Comparison of ENCODE assay signal across 8 mouse cellular contexts in the genomic region with DNA sequence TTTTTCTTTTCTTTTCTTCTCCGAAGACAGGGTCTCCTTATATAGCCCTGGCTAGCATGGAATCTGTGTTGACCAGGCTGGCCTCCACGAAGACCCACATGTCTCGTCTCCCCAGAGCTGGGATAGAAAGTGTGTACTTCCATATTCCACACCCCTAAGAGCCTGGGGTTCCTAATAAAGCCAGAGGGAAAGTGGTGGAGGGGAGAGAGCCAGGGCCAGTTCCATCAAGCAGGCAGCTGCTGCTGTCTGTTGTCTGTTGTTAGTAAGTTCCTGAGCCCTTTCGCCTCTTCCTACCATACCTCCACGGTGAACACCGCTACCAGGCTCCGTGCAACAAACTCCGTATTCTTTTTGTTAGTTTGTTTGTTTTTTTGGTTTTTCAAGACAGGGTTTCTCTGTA. TPM values are rescaled to one million over a fixed set of nuclear protein-coding genes. Genes with fewer than 3 reads are reported as not detected.
DNase-seq lines count a peak whose midpoint lies in the region; ATAC-seq and TF ChIP-seq lines count a peak whose summit lies in the region.

No protein-coding gene starts in this region.

- TF ChIP-seq POLR2A in MEL (IDR thresholded peaks at IDR 0.05; ENCODE audit: control insufficient read depth in 1 of 2, insufficient read depth in 1 of 2, low read depth in 1 of 2, low read length in 2 of 2, poor library complexity in 1 of 2) = no peak

- H3K27me3 ChIP-seq in kidney, embryonic 15.5 days = no peaks in the 10 kb centered on the region
- no peaks in the 10 kb centered on the region for H3K27me3 ChIP-seq in MEL (ENCODE audit: control insufficient read depth in 1 of 2, insufficient read depth in 2 of 2, low read length in 2 of 2)
- 0 out of 2 replicates have a peak, but pooled peaks cover 2% of the 10 kb centered on the region for H3K27me3 ChIP-seq in hindbrain, embryonic 11.5 days (ENCODE audit: control insufficient read depth, insufficient read depth, low read length)
- H3K27me3 ChIP-seq in midbrain, embryonic 12.5 days = peaks cover 31% of the 10 kb centered on the region

- no peak for DNase-seq in kidney, adult 11 months
- DNase-seq in MEL (ENCODE audit: low read depth, low spot score) = no peak
- no peak for DNase-seq in hindbrain, embryonic 11.5 days (ENCODE audit: low spot score)
- no peak for DNase-seq in adrenal gland, postnatal 4 days (ENCODE audit: low spot score in 2 of 2)
- DNase-seq in frontal cortex, postnatal 10 days (ENCODE audit: low spot score in 2 of 2) = no peak
- DNase-seq in frontal cortex, postnatal 25 days (ENCODE audit: low spot score in 2 of 2) = no peak

- H3K27ac ChIP-seq in kidney, embryonic 15.5 days = peak overlapping the region; percentile 95
- peak overlapping the region; percentile 94 for H3K27ac ChIP-seq in MEL (ENCODE audit: control insufficient read depth, low read depth, low read length)
- no peak overlapping the region for H3K27ac ChIP-seq in hindbrain, embryonic 11.5 days (ENCODE audit: low read depth, low read length)
- no peak overlapping the region for H3K27ac ChIP-seq in midbrain, embryonic 12.5 days (replicated peaks)

- TF ChIP-seq RAD21 in MEL (IDR thresholded peaks at IDR 0.05; ENCODE audit: low read depth, low read length) = no peak

- peak overlapping the region; percentile 43; the same call in 1 of the 2 replicates for H3K9ac ChIP-seq in kidney, embryonic 15.5 days
- H3K9ac ChIP-seq in MEL (ENCODE audit: control insufficient read depth, low read depth, low read length, poor library complexity, severe bottlenecking) = peak overlapping the region; percentile 75
- H3K9ac ChIP-seq in hindbrain, embryonic 11.5 days (ENCODE audit: low read depth, low read length) = no peak overlapping the region
- H3K9ac ChIP-seq in midbrain, embryonic 12.5 days (replicated peaks) = peak overlapping the region; percentile 48

- peak overlapping the region; percentile 45 for H3K4me3 ChIP-seq in kidney, embryonic 15.5 days (replicated peaks)
- H3K4me3 ChIP-seq in MEL (ENCODE audit: control insufficient read depth in 1 of 2, insufficient read depth in 1 of 2, low read depth in 2 of 2, low read length in 2 of 2) = peak overlapping the region; percentile 6 to 32; a peak in 2 of 4 replicates
- H3K4me3 ChIP-seq in hindbrain, embryonic 11.5 days (ENCODE audit: low read depth, low read length) = peak overlapping the region; percentile 27; the same call in 1 of the 2 replicates
- peak overlapping the region; percentile 30 for H3K4me3 ChIP-seq in midbrain, embryonic 12.5 days

- TF ChIP-seq EP300 in MEL (IDR thresholded peaks at IDR 0.05; ENCODE audit: low read depth in 1 of 2, low read length in 2 of 2) = no peak

- no peak for TF ChIP-seq CTCF in MEL (IDR thresholded peaks at IDR 0.05 in 2 of 3, conservative IDR thresholded peaks at IDR 0.05 in 1 of 3; ENCODE audit: control insufficient read depth in 1 of 3, insufficient read depth in 1 of 3, low read depth in 2 of 3, low read length in 3 of 3, poor library complexity in 1 of 3, severe bottlenecking in 1 of 3)

- no peak; the same call in 1 of the 2 replicates for ATAC-seq in kidney, embryonic 15.5 days (replicated peaks; ENCODE audit: low FRiP score)
- ATAC-seq in hindbrain, embryonic 11.5 days (ENCODE audit: low FRiP score) = no peak
- ATAC-seq in midbrain, embryonic 12.5 days (ENCODE audit: low FRiP score, low read depth) = no peak

- H3K36me3 ChIP-seq in kidney, embryonic 15.5 days = peaks cover 14% of the 10 kb centered on the region
- peaks cover 0 to 19% of the 10 kb centered on the region in 2 experiments; a peak in 2 of 4 replicates for H3K36me3 ChIP-seq in MEL (ENCODE audit: control insufficient read depth in 1 of 2, insufficient read depth in 2 of 2, low read length in 2 of 2)
- no peaks in the 10 kb centered on the region for H3K36me3 ChIP-seq in hindbrain, embryonic 11.5 days (ENCODE audit: control insufficient read depth, insufficient read depth, low read length)
- no peaks in the 10 kb centered on the region for H3K36me3 ChIP-seq in midbrain, embryonic 12.5 days

- peak overlapping the region; percentile 78 for H3K4me2 ChIP-seq in kidney, embryonic 15.5 days
- H3K4me2 ChIP-seq in hindbrain, embryonic 11.5 days (replicated peaks; ENCODE audit: low read depth, low read length) = peak overlapping the region; percentile 65
- H3K4me2 ChIP-seq in midbrain, embryonic 12.5 days (replicated peaks) = peak overlapping the region; percentile 54

- H3K9me3 ChIP-seq in kidney, embryonic 15.5 days (replicated peaks) = no peaks in the 10 kb centered on the region
- no peaks in the 10 kb centered on the region for H3K9me3 ChIP-seq in MEL (replicated peaks; ENCODE audit: insufficient read depth, low read length)
- H3K9me3 ChIP-seq in hindbrain, embryonic 11.5 days (ENCODE audit: control insufficient read depth, low read length) = no peaks in the 10 kb centered on the region
- H3K9me3 ChIP-seq in midbrain, embryonic 12.5 days = no peaks in the 10 kb centered on the region

- peaks cover 10% of the 10 kb centered on the region for H3K79me2 ChIP-seq in MEL (ENCODE audit: control insufficient read depth, insufficient read depth, low read length, poor library complexity)

- peaks cover 39% of the 10 kb centered on the region for H3K4me1 ChIP-seq in kidney, embryonic 15.5 days
- H3K4me1 ChIP-seq in MEL (ENCODE audit: control insufficient read depth in 1 of 2, insufficient read depth in 2 of 2, low read length in 2 of 2) = peaks cover 3 to 37% of the 10 kb centered on the region in 2 experiments; a peak in 3 of 4 replicates
- peaks cover 8% of the 10 kb centered on the region for H3K4me1 ChIP-seq in hindbrain, embryonic 11.5 days (replicated peaks; ENCODE audit: control insufficient read depth, insufficient read depth, low read length)
- peaks cover 36% of the 10 kb centered on the region for H3K4me1 ChIP-seq in midbrain, embryonic 12.5 days

- 48% methylated on average over 8 of the region's 8 CpGs for WGBS in kidney, embryonic 15.5 days
- WGBS in hindbrain, embryonic 11.5 days = 53% methylated on average over 7 of the region's 8 CpGs
- WGBS in midbrain, embryonic 12.5 days = 55% methylated on average over 8 of the region's 8 CpGs

TF ChIP-seq in MEL, 35 proteins besides CTCF, POLR2A, EP300 and RAD21:
- TF ChIP-seq USF2 (IDR thresholded peaks at IDR 0.05; ENCODE audit: borderline replicate concordance in 1 of 2, insufficient read depth in 1 of 2, low read depth in 1 of 2, low read length in 2 of 2) = no peak
- peak; percentile 55; the same call in 1 of the 2 replicates for TF ChIP-seq ZNF384 (IDR thresholded peaks at IDR 0.05; ENCODE audit: low read depth, low read length)
- no peak for TF ChIP-seq JUND (IDR thresholded peaks at IDR 0.05; ENCODE audit: low read depth, low read length)
- no peak for TF ChIP-seq GABPA (IDR thresholded peaks at IDR 0.05; ENCODE audit: low read depth, low read length)
- TF ChIP-seq ETS1 (IDR thresholded peaks at IDR 0.05; ENCODE audit: low read depth, low read length) = no peak

RNA-seq across cellular contexts. Expression of a gene that starts 2.0 kb away (rescaled TPM):
- polyA plus RNA-seq in kidney, embryonic 15.5 days (2015; fragmentation: Nextera tagmentation; extraction: Ambion mirVana) = 761 and 838 TPM in 2 replicates
- 974 and 1,054 TPM in 2 replicates for total RNA-seq in MEL (2012; rRNA removed)
- polyA plus RNA-seq in MEL (2012; ENCODE audit: insufficient read depth in 1 of 2, insufficient read length in 2 of 2, low read depth in 1 of 2, low replicate concordance in 2 of 2, missing spikeins in 1 of 2) = 1,000 to 10,000 TPM in 1 of 2 experiments, 100 to 1,000 TPM in 1; 646 to 1,010 TPM
- polyA plus RNA-seq in hindbrain, embryonic 11.5 days (2014; fragmentation: Nextera tagmentation; extraction: Ambion mirVana) = 390 and 438 TPM in 2 replicates
- 346 and 420 TPM in 2 replicates for polyA plus RNA-seq in midbrain, embryonic 12.5 days (2016; fragmentation: Nextera tagmentation; extraction: Ambion mirVana)
- 100 to 1,000 TPM; 382 to 438 TPM for total RNA-seq in adrenal gland, postnatal 4 days (2021)

RNA-seq across cellular contexts. Expression of a gene that starts 6.2 kb away (rescaled TPM):
- polyA plus RNA-seq in kidney, embryonic 15.5 days (2015; fragmentation: Nextera tagmentation; extraction: Ambion mirVana) = 54.6 and 58.9 TPM in 2 replicates
- total RNA-seq in MEL (2012; rRNA removed) = 39.0 and 40.8 TPM in 2 replicates
- 100 to 1,000 TPM in 1 of 2 experiments, not detected in 1; 127 TPM for polyA plus RNA-seq in MEL (2012; ENCODE audit: insufficient read depth in 1 of 2, insufficient read length in 2 of 2, low read depth in 1 of 2, low replicate concordance in 2 of 2, missing spikeins in 1 of 2)
- polyA plus RNA-seq in hindbrain, embryonic 11.5 days (2014; fragmentation: Nextera tagmentation; extraction: Ambion mirVana) = 61.1 and 64.4 TPM in 2 replicates
- 50.2 and 59.6 TPM in 2 replicates for polyA plus RNA-seq in midbrain, embryonic 12.5 days (2016; fragmentation: Nextera tagmentation; extraction: Ambion mirVana)
- 10 to 100 TPM; 40.0 to 47.3 TPM for total RNA-seq in adrenal gland, postnatal 4 days (2021)

RNA-seq across cellular contexts. Expression of a gene that starts 14.8 kb away (rescaled TPM):
- 13.7 and 15.0 TPM in 2 replicates for polyA plus RNA-seq in kidney, embryonic 15.5 days (2015; fragmentation: Nextera tagmentation; extraction: Ambion mirVana)
- 16.7 and 21.5 TPM in 2 replicates for total RNA-seq in MEL (2012; rRNA removed)
- polyA plus RNA-seq in MEL (2012; ENCODE audit: insufficient read depth in 1 of 2, insufficient read length in 2 of 2, low read depth in 1 of 2, low replicate concordance in 2 of 2, missing spikeins in 1 of 2) = 10 to 100 TPM in 1 of 2 experiments, not detected in 1; 25.4 TPM
- polyA plus RNA-seq in hindbrain, embryonic 11.5 days (2014; fragmentation: Nextera tagmentation; extraction: Ambion mirVana) = 34.8 and 35.2 TPM in 2 replicates
- 46.3 and 53.7 TPM in 2 replicates for polyA plus RNA-seq in midbrain, embryonic 12.5 days (2016; fragmentation: Nextera tagmentation; extraction: Ambion mirVana)
- total RNA-seq in adrenal gland, postnatal 4 days (2021) = 1 to 10 TPM; 9.8 to 9.9 TPM

RNA-seq across cellular contexts. Expression of a gene that starts 19.0 kb away (rescaled TPM):
- 62.9 and 66.6 TPM in 2 replicates for polyA plus RNA-seq in kidney, embryonic 15.5 days (2015; fragmentation: Nextera tagmentation; extraction: Ambion mirVana)
- total RNA-seq in MEL (2012; rRNA removed) = 18.4 and 21.3 TPM in 2 replicates
- polyA plus RNA-seq in MEL (2012; ENCODE audit: insufficient read depth in 1 of 2, insufficient read length in 2 of 2, low read depth in 1 of 2, low replicate concordance in 2 of 2, missing spikeins in 1 of 2) = 10 to 100 TPM in 1 of 2 experiments, not detected in 1; 31.3 TPM
- 38.1 and 45.4 TPM in 2 replicates for polyA plus RNA-seq in hindbrain, embryonic 11.5 days (2014; fragmentation: Nextera tagmentation; extraction: Ambion mirVana)
- 40.0 and 45.0 TPM in 2 replicates for polyA plus RNA-seq in midbrain, embryonic 12.5 days (2016; fragmentation: Nextera tagmentation; extraction: Ambion mirVana)
- total RNA-seq in adrenal gland, postnatal 4 days (2021) = 100 to 1,000 TPM in 1 of 2 experiments, 10 to 100 TPM in 1; 96.9 to 112 TPM

RNA-seq across cellular contexts. Expression of a gene that starts 29.0 kb away (rescaled TPM):
- polyA plus RNA-seq in kidney, embryonic 15.5 days (2015; fragmentation: Nextera tagmentation; extraction: Ambion mirVana) = 34.4 and 41.6 TPM in 2 replicates
- 17.1 and 21.0 TPM in 2 replicates for total RNA-seq in MEL (2012; rRNA removed)
- 10 to 100 TPM in 1 of 2 experiments, not detected in 1; 80.2 TPM for polyA plus RNA-seq in MEL (2012; ENCODE audit: insufficient read depth in 1 of 2, insufficient read length in 2 of 2, low read depth in 1 of 2, low replicate concordance in 2 of 2, missing spikeins in 1 of 2)
- polyA plus RNA-seq in hindbrain, embryonic 11.5 days (2014; fragmentation: Nextera tagmentation; extraction: Ambion mirVana) = 11.8 and 12.4 TPM in 2 replicates
- 8.2 and 9.3 TPM in 2 replicates for polyA plus RNA-seq in midbrain, embryonic 12.5 days (2016; fragmentation: Nextera tagmentation; extraction: Ambion mirVana)
- 10 to 100 TPM; 25.3 to 26.0 TPM for total RNA-seq in adrenal gland, postnatal 4 days (2021)

Comparison
In these comparisons a context has a peak if more than half of its experiments do, and no peak if none do; other contexts are left out.
1. H3K27ac ChIP-seq: peak in kidney, embryonic 15.5 days (single experiment) and MEL (single experiment); none in hindbrain, embryonic 11.5 days (single experiment) and midbrain, embryonic 12.5 days (single experiment).
2. Peak in every context shown above with its lines, with median percentiles within 50 percentile points of each other: H3K4me2 ChIP-seq and H3K4me3 ChIP-seq.